Mouse (Mus musculus): ENCODE measurements around the gene Eda. TPM values are rescaled to one million over a fixed set of nuclear protein-coding genes. Genes with fewer than 3 reads are reported as not detected.

The Eda gene
- polyA plus RNA-seq, 1 experiment, result 0.18 TPM

DNA sequence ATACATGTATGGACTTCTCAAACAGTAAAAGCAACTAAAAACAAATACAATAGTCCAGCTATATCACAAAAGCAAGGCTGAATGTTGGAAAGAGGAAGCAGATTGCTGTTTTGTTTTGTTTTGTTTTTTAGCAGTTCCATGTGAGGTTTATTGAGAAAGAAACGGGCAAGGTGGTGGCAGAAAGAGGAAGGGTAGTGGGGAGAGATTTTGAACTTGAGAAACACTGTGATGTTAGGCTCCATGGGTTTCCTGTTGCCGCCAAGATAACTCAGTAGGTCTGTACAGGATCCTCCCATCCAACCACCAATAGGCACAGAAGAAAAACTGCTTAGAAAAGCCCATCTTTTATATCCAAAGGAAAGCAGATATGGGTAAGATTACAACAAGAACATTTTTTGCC lies 365.3 kb downstream of the Eda start:
- TF ChIP-seq CTCF (IDR thresholded peaks at IDR 0.05; ENCODE audit: extremely low read depth, insufficient read length, insufficient replicate concordance, low read depth, low read length), result no peak
- no peak for TF ChIP-seq POLR2A (IDR thresholded peaks at IDR 0.05; ENCODE audit: low read depth, low read length)
- Histone ChIP-seq H3K4me3 (ENCODE audit: low read depth, low read length) (no peak overlapping the region), H3K36me3 (ENCODE audit: control insufficient read depth, insufficient read depth, low read length) (no peaks in the 10 kb centered on the region), H3K4me1 (ENCODE audit: control insufficient read depth, insufficient read depth, insufficient read length, low read length) (no peaks in the 10 kb centered on the region), H3K27ac (ENCODE audit: insufficient read depth, low read depth, low read length) (no peak overlapping the region), H3K27me3 (ENCODE audit: control insufficient read depth, insufficient read depth, low read length) (no peaks in the 10 kb centered on the region)
- WGBS, result 84% methylated on average over 2 of the region's 2 CpGs

DNA sequence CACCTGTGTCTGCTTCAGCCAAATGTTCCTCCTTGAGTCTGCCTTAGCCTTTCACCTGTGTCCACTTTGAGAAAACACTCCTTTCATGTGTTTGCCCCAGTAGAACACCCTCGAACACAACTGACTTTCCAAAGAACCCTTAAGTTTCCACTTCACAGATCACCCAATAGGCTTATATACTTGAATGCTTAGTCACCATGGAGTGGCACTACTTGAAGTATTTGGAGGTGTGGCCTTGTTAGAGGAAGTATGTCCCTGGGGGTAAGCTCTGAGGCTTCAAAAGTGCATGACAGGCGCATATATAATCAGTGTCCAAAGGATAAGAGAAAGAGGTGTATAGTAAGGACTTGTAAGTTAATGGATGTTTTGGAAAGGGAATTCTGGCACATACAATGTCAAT lies 369.0 kb downstream of the Eda start:
- Histone ChIP-seq H3K27me3 (ENCODE audit: control insufficient read depth, insufficient read depth, low read length) (no peaks in the 10 kb centered on the region), H3K27ac (ENCODE audit: insufficient read depth, low read depth, low read length) (no peak overlapping the region), H3K4me1 (ENCODE audit: control insufficient read depth, insufficient read depth, insufficient read length, low read length) (no peaks in the 10 kb centered on the region), H3K36me3 (ENCODE audit: control insufficient read depth, insufficient read depth, low read length) (no peaks in the 10 kb centered on the region), H3K4me3 (ENCODE audit: low read depth, low read length) (no peak overlapping the region)
- TF ChIP-seq CTCF (IDR thresholded peaks at IDR 0.05; ENCODE audit: extremely low read depth, insufficient read length, insufficient replicate concordance, low read depth, low read length) (no peak), POLR2A (IDR thresholded peaks at IDR 0.05; ENCODE audit: low read depth, low read length) (no peak)
- WGBS, result 89% methylated on average over 2 of the region's 2 CpGs

DNA sequence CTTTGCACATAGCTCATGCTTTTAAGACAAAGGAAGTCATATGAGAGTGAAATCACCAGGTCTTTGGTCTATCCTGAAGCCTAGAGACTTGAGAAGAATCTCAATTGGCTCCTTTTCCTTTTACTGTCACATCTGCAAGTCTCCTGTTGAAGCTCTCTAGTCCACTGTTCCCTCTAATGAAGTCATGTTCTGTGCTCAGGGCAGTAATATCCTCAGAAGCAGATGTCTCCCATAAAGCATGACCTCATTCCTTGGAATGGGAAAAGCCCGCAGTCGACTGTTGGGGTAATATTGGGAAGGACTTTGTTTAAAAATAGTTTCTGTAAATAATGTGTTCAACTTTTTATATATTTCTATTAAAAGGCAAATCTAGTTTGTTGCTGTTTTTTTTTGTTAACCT lies 381.6 kb downstream of the Eda start:
- 76% methylated on average over 2 of the region's 2 CpGs for WGBS
- no peaks in the 10 kb centered on the region for H3K4me1 ChIP-seq (ENCODE audit: control insufficient read depth, insufficient read depth, insufficient read length, low read length)
- H3K27me3 ChIP-seq (ENCODE audit: control insufficient read depth, insufficient read depth, low read length), result no peaks in the 10 kb centered on the region
- no peaks in the 10 kb centered on the region for H3K36me3 ChIP-seq (ENCODE audit: control insufficient read depth, insufficient read depth, low read length)
- TF ChIP-seq POLR2A (IDR thresholded peaks at IDR 0.05; ENCODE audit: low read depth, low read length) (no peak), CTCF (IDR thresholded peaks at IDR 0.05; ENCODE audit: extremely low read depth, insufficient read length, insufficient replicate concordance, low read depth, low read length) (no peak)
- H3K27ac ChIP-seq (ENCODE audit: insufficient read depth, low read depth, low read length), result no peak overlapping the region
- no peak overlapping the region for H3K4me3 ChIP-seq (ENCODE audit: low read depth, low read length)

DNA sequence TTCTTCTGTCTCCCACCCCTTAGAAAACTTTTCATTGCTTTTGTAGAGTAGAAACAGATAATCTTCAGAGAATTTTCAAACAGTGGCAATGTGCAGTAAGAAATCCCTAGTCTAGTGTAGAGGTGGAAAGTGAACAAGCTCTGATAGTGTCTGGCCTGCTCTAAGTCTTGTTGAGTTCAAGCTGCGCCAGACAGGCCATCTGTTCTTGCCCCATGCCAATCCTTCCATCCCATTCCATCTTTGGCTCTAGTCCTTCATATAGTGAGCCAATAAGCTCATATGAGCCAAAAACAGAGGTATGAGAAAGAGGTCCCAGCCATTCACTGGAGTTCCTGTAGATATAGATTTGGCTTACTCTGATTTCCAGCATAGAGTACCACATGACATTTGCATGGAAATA lies 414.5 kb downstream of the Eda start:
- no peaks in the 10 kb centered on the region for H3K36me3 ChIP-seq (ENCODE audit: control insufficient read depth, insufficient read depth, low read length)
- H3K4me3 ChIP-seq (ENCODE audit: low read depth, low read length), result no peak overlapping the region
- no peaks in the 10 kb centered on the region for H3K27me3 ChIP-seq (ENCODE audit: control insufficient read depth, insufficient read depth, low read length)
- TF ChIP-seq POLR2A (IDR thresholded peaks at IDR 0.05; ENCODE audit: low read depth, low read length), result no peak
- no peak for TF ChIP-seq CTCF (IDR thresholded peaks at IDR 0.05; ENCODE audit: extremely low read depth, insufficient read length, insufficient replicate concordance, low read depth, low read length)
- no peaks in the 10 kb centered on the region for H3K4me1 ChIP-seq (ENCODE audit: control insufficient read depth, insufficient read depth, insufficient read length, low read length)
- 83% methylated on average over 1 of the region's 1 CpGs for WGBS
- H3K27ac ChIP-seq (ENCODE audit: insufficient read depth, low read depth, low read length), result no peak overlapping the region

DNA sequence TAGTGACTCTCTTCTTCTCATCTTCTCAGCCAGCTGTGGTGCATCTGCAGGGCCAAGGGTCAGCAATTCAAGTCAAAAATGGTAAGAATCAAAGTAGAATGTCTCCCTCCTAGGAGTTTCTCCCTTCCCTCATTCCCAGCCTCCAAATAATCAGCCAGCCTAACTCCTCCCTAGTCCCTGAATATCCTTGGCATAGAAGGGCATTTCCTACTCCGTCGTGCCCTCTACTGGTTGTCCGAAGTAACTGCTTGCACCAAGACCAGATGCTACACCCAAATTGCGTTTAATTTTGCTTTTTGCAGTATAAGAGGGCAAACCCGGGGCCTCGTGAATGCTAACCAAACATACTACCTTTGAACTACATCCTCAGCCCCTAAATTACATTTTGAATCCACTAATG lies 416.9 kb downstream of the Eda start:
- Histone ChIP-seq H3K36me3 (ENCODE audit: control insufficient read depth, insufficient read depth, low read length) (no peaks in the 10 kb centered on the region), H3K4me3 (ENCODE audit: low read depth, low read length) (no peak overlapping the region), H3K4me1 (ENCODE audit: control insufficient read depth, insufficient read depth, insufficient read length, low read length) (no peaks in the 10 kb centered on the region), H3K27me3 (ENCODE audit: control insufficient read depth, insufficient read depth, low read length) (no peaks in the 10 kb centered on the region), H3K27ac (ENCODE audit: insufficient read depth, low read depth, low read length) (no peak overlapping the region)
- 29% methylated on average over 6 of the region's 6 CpGs for WGBS
- TF ChIP-seq POLR2A (IDR thresholded peaks at IDR 0.05; ENCODE audit: low read depth, low read length) (no peak), CTCF (IDR thresholded peaks at IDR 0.05; ENCODE audit: extremely low read depth, insufficient read length, insufficient replicate concordance, low read depth, low read length) (no peak)

DNA sequence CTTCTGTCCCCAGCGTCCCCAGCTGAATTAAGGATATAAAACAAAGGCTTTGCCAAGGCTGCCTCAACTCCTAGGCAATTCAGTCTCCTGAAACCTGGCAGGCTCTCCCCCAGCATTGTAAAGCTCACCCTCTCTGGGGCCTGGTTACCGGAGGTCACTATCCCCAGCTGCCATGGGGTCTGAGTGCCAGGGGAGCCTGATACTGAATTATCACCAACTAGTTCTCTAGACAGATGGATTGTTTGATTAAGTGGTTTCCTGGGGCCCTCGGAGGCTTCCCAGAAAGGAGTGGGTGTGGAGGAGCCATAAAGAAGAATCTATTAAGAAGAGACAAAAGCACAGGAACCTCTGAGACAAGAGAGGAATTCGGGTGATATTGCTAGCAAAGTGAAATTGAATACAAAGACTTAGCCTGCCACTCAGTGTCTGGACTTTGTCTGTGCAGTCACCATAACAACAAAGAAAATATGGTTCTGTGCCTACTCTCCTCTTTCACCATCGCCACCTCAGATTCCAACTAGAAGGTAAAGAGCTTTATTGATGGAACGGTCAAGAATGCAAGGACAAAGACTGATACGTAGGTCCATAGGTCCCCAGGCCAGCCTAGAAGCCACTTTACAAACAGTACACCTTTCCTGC lies 418.9 kb downstream of the Eda start:
- no peak overlapping the region for H3K27ac ChIP-seq (ENCODE audit: insufficient read depth, low read depth, low read length)
- TF ChIP-seq POLR2A (IDR thresholded peaks at IDR 0.05; ENCODE audit: low read depth, low read length), result no peak
- TF ChIP-seq CTCF (IDR thresholded peaks at IDR 0.05; ENCODE audit: extremely low read depth, insufficient read length, insufficient replicate concordance, low read depth, low read length), result no peak
- no peaks in the 10 kb centered on the region for H3K4me1 ChIP-seq (ENCODE audit: control insufficient read depth, insufficient read depth, insufficient read length, low read length)
- no peak overlapping the region for H3K4me3 ChIP-seq (ENCODE audit: low read depth, low read length)
- WGBS, result 76% methylated on average over 7 of the region's 7 CpGs
- H3K36me3 ChIP-seq (ENCODE audit: control insufficient read depth, insufficient read depth, low read length), result no peaks in the 10 kb centered on the region
- H3K27me3 ChIP-seq (ENCODE audit: control insufficient read depth, insufficient read depth, low read length), result no peaks in the 10 kb centered on the region

DNA sequence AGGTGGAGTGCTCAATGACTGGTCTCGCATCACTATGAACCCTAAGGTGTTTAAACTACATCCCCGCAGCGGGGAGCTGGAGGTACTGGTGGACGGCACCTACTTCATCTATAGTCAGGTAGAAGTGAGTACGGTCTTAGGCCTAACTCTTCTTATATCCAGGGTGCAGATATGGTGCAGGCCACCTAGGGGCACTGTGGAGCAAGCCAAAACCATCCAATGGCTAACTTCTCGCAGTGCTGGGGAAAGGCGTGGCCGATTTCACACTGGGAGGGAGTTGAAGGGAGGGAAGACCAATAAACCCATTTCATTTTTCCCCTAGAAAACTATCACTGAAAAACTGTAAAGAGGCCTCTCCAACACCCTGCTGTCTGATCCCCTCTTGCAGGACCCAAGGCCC lies 419.6 kb downstream of the Eda start:
- H3K36me3 ChIP-seq (ENCODE audit: control insufficient read depth, insufficient read depth, low read length), result no peaks in the 10 kb centered on the region
- H3K27me3 ChIP-seq (ENCODE audit: control insufficient read depth, insufficient read depth, low read length), result no peaks in the 10 kb centered on the region
- no peaks in the 10 kb centered on the region for H3K4me1 ChIP-seq (ENCODE audit: control insufficient read depth, insufficient read depth, insufficient read length, low read length)
- no peak for TF ChIP-seq CTCF (IDR thresholded peaks at IDR 0.05; ENCODE audit: extremely low read depth, insufficient read length, insufficient replicate concordance, low read depth, low read length)
- no peak for TF ChIP-seq POLR2A (IDR thresholded peaks at IDR 0.05; ENCODE audit: low read depth, low read length)
- WGBS, result 79% methylated on average over 8 of the region's 8 CpGs
- H3K27ac ChIP-seq (ENCODE audit: insufficient read depth, low read depth, low read length), result no peak overlapping the region
- H3K4me3 ChIP-seq (ENCODE audit: low read depth, low read length), result no peak overlapping the region
